Mouse (Mus musculus): ENCODE data around the gene Traf5. TPM values are rescaled to one million over a fixed set of nuclear protein-coding genes. Genes with fewer than 3 reads are reported as not detected.

Traf5 gene
- polyA plus RNA-seq, 1 experiment = 19.4 TPM

GRCm38 (mm10) chr1:191999022-191999421 lies 93.3 kb downstream of the Traf5 start:
- no peaks in the 10 kb centered on the region for H3K4me1 ChIP-seq (ENCODE audit: control insufficient read depth, insufficient read depth, low read length)
- H3K27ac ChIP-seq (ENCODE audit: insufficient read depth, low read length) = no peak overlapping the region
- TF ChIP-seq CTCF (IDR thresholded peaks at IDR 0.05; ENCODE audit: borderline replicate concordance, insufficient read depth, low read length) (no peak), POLR2A (IDR thresholded peaks at IDR 0.05; ENCODE audit: low read depth, low read length) (no peak)
- no peak overlapping the region for H3K4me3 ChIP-seq (ENCODE audit: insufficient read depth, low read length)

DNA sequence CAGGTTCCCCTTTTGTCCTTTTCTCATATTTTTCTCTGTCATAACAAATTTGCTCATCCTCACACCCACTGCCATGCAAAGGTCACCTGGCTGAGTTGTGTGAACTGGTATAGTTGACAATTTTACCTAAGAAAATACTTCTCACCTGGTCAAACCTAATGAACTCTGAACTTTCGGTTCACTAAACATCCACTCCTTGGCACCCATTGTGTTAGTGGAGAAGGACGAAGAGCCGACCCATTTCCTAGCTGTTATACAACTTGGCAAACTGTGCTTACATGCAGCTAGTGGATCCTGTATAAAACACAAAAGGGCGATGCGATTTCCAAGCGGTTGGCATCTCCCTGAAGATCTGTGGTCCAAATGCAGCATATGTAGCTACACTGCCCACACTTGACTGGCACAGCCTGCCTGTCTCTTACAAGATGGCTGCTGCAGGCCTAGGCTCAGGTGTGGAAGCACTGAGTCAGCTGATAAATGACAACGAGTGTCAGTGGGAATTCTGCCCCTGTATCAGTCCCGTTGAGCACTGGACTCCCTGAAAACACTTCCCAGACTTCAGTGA lies 95.7 kb downstream of the Traf5 start:
- H3K4me1 ChIP-seq (ENCODE audit: control insufficient read depth, insufficient read depth, low read length) = no peaks in the 10 kb centered on the region

DNA sequence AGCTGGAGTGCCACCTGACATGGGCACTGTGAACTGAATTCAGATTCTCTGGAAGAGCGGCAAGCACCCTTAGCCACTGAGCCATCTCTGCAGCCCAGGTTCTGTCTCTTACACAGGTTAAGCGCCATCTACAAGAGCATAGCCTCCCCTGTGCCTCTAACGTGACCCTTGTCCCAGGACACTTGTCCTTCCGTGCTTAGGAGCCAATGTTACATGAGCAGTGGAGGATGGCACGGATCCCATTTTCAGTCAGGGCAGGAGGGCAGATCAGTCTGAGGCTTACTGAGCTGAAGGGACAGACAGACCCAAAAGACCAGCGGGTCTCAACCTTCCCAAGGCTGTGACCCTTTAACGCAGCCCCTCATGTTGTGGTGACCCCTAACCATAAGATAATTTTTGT lies 96.4 kb downstream of the Traf5 start:
- Histone ChIP-seq H3K27ac (ENCODE audit: insufficient read depth, low read length) (no peak overlapping the region), H3K4me1 (ENCODE audit: control insufficient read depth, insufficient read depth, low read length) (no peaks in the 10 kb centered on the region), H3K4me3 (ENCODE audit: insufficient read depth, low read length) (no peak overlapping the region)
- TF ChIP-seq POLR2A (IDR thresholded peaks at IDR 0.05; ENCODE audit: low read depth, low read length) (no peak), CTCF (IDR thresholded peaks at IDR 0.05; ENCODE audit: borderline replicate concordance, insufficient read depth, low read length) (no peak)

More for the DNA sequence above, 95.7 kb downstream of the Traf5 start:
- H3K4me3 ChIP-seq (ENCODE audit: insufficient read depth, low read length) = no peak overlapping the region
- TF ChIP-seq POLR2A (IDR thresholded peaks at IDR 0.05; ENCODE audit: low read depth, low read length) = no peak
- TF ChIP-seq CTCF (IDR thresholded peaks at IDR 0.05; ENCODE audit: borderline replicate concordance, insufficient read depth, low read length) = no peak
- no peak overlapping the region for H3K27ac ChIP-seq (ENCODE audit: insufficient read depth, low read length)

GRCm38 (mm10) chr1:191995488-191995887 lies 96.9 kb downstream of the Traf5 start:
- TF ChIP-seq POLR2A (IDR thresholded peaks at IDR 0.05; ENCODE audit: low read depth, low read length) = no peak
- peak; percentile 40; the same call in 1 of the 2 replicates for TF ChIP-seq CTCF (IDR thresholded peaks at IDR 0.05; ENCODE audit: borderline replicate concordance, insufficient read depth, low read length)
- H3K4me1 ChIP-seq (ENCODE audit: control insufficient read depth, insufficient read depth, low read length) = no peaks in the 10 kb centered on the region
- no peak overlapping the region for H3K27ac ChIP-seq (ENCODE audit: insufficient read depth, low read length)
- no peak overlapping the region for H3K4me3 ChIP-seq (ENCODE audit: insufficient read depth, low read length)

GRCm38 (mm10) chr1:191994476-191994875 lies 97.9 kb downstream of the Traf5 start:
- Histone ChIP-seq H3K4me1 (ENCODE audit: control insufficient read depth, insufficient read depth, low read length) (no peaks in the 10 kb centered on the region), H3K27ac (ENCODE audit: insufficient read depth, low read length) (no peak overlapping the region), H3K4me3 (ENCODE audit: insufficient read depth, low read length) (no peak overlapping the region)
- TF ChIP-seq CTCF (IDR thresholded peaks at IDR 0.05; ENCODE audit: borderline replicate concordance, insufficient read depth, low read length) (no peak), POLR2A (IDR thresholded peaks at IDR 0.05; ENCODE audit: low read depth, low read length) (no peak)

GRCm38 (mm10) chr1:191992040-191992780 lies 100.1 kb downstream of the Traf5 start:
- Histone ChIP-seq H3K4me3 (ENCODE audit: insufficient read depth, low read length) (no peak overlapping the region), H3K27ac (ENCODE audit: insufficient read depth, low read length) (no peak overlapping the region), H3K4me1 (ENCODE audit: control insufficient read depth, insufficient read depth, low read length) (no peaks in the 10 kb centered on the region)
- TF ChIP-seq POLR2A (IDR thresholded peaks at IDR 0.05; ENCODE audit: low read depth, low read length) (no peak), CTCF (IDR thresholded peaks at IDR 0.05; ENCODE audit: borderline replicate concordance, insufficient read depth, low read length) (no peak)

DNA sequence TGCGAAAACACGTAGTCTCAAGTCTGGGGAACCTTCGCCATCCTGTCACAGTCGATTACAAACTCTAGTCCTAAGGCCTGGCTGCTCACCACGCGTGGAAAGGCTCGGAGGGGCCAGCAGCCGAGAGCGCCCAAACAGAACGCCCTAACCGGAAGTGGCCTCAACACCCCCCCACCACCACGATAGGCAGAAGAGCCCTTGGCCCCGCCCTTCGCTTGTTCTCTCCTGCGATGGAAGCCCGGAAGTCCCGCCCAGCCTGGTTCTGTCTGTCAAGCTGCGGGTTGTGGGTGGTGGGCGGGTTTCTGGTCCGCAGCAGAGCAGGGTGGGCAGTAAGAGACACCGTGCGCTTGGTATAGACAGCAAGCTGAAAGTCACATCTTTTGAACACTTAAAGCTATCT lies 102.4 kb downstream of the Traf5 start:
- TF ChIP-seq CTCF (IDR thresholded peaks at IDR 0.05; ENCODE audit: borderline replicate concordance, insufficient read depth, low read length) (no peak), POLR2A (IDR thresholded peaks at IDR 0.05; ENCODE audit: low read depth, low read length) (peak; percentile 93)
- H3K4me1 ChIP-seq (ENCODE audit: control insufficient read depth, insufficient read depth, low read length) = no peaks in the 10 kb centered on the region
- H3K27ac ChIP-seq (ENCODE audit: insufficient read depth, low read length) = peak overlapping the region; percentile 43; the same call in 1 of the 2 replicates
- peak overlapping the region; percentile 82 for H3K4me3 ChIP-seq (ENCODE audit: insufficient read depth, low read length)

DNA sequence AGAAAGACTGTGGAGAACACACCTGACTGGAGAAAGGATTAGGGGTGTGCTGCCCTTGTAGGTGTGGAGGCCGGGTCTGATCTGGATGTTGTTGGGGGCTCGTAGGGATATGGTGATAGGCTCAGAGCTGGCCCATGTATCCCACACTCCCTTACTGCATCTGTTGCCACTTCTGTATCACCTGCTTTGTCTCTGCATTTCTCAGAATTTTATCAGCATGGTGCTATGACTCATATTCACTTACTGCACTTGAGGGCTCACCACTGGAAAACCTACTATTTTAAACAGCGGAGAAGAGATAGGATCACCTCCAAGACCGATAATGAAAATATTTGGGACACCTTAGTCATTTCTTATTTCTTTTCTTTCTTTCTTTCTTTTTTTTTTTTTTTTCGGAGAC lies 103.3 kb downstream of the Traf5 start:
- Histone ChIP-seq H3K4me3 (ENCODE audit: insufficient read depth, low read length) (no peak overlapping the region), H3K27ac (ENCODE audit: insufficient read depth, low read length) (no peak overlapping the region), H3K4me1 (ENCODE audit: control insufficient read depth, insufficient read depth, low read length) (no peaks in the 10 kb centered on the region)
- TF ChIP-seq CTCF (IDR thresholded peaks at IDR 0.05; ENCODE audit: borderline replicate concordance, insufficient read depth, low read length) (no peak), POLR2A (IDR thresholded peaks at IDR 0.05; ENCODE audit: low read depth, low read length) (peak; percentile 4; the same call in 1 of the 2 replicates)

DNA sequence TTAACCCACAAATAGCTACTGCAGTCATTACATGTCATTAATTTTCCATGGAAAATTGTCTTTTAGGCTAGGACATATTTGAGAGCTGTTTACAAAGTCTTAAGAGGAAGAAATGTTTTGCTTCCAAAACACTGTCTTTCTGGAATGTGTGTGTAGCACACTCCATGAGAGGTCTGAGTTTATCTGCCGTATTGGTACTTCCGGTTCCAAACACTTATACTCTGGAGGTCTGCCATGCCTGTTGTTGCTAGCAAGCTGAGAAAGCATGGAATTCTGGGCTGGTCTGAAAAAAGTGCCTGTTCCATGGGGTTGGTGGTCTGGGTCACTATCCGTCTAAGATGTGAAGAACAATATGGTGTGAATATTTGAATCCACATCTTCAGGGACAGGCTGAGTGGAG lies 103.7 kb downstream of the Traf5 start:
- 0 out of 2 replicates have a peak, but pooled peaks have one; percentile 2 for TF ChIP-seq POLR2A (IDR thresholded peaks at IDR 0.05; ENCODE audit: low read depth, low read length)
- TF ChIP-seq CTCF (IDR thresholded peaks at IDR 0.05; ENCODE audit: borderline replicate concordance, insufficient read depth, low read length) = no peak
- no peak overlapping the region for H3K4me3 ChIP-seq (ENCODE audit: insufficient read depth, low read length)

DNA sequence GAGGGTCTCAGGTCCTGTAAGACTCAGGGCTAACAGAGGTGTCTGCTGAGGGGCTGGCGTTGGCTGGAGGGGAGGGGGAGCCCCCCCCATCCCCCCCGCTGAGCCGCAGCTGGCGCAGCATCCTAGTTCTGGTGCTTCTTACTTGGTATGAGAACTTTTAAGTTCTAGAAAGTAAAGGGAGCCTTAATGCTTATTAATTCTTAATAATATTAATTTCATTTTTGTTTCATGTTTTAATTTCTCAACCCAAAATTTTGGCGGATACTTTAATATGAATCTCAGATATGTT lies 104.9 kb downstream of the Traf5 start:
- no peak overlapping the region for H3K4me3 ChIP-seq (ENCODE audit: insufficient read depth, low read length)
- H3K4me1 ChIP-seq (ENCODE audit: control insufficient read depth, insufficient read depth, low read length) = no peaks in the 10 kb centered on the region
- TF ChIP-seq POLR2A (IDR thresholded peaks at IDR 0.05; ENCODE audit: low read depth, low read length) = no peak
- TF ChIP-seq CTCF (IDR thresholded peaks at IDR 0.05; ENCODE audit: borderline replicate concordance, insufficient read depth, low read length) = no peak
- H3K27ac ChIP-seq (ENCODE audit: insufficient read depth, low read length) = no peak overlapping the region

More for the DNA sequence above, 103.7 kb downstream of the Traf5 start:
- Histone ChIP-seq H3K27ac (ENCODE audit: insufficient read depth, low read length) (no peak overlapping the region), H3K4me1 (ENCODE audit: control insufficient read depth, insufficient read depth, low read length) (no peaks in the 10 kb centered on the region)

Data from embryonic fibroblast, embryonic 13.5 days (primary cell).